Mouse (Mus musculus) heart, adult 2 months (tissue): Measurements from ENCODE around the gene Icos. TPM values are rescaled to one million over a fixed set of nuclear protein-coding genes. Genes with fewer than 3 reads are reported as not detected.
A peak's percentile ranks its signal among the peaks of the same experiment; 100 is the strongest.

Experiments used
- DNase-seq, 2 experiments: peaks; one replicate each; pipeline ENCODE4 v3.0.0; 2021
- H3K27ac ChIP-seq: fragments of 200-600 bp; 2 replicates; pipeline ENCODE4 v1.8.1; 2022
- H3K27me3 ChIP-seq: fragments of 200-500 bp; 2 replicates; pipeline ENCODE4 v1.6.1; 2012; ENCODE audit warnings: mild to moderate bottlenecking, low read length, inconsistent platforms, mixed read lengths; ENCODE audit not compliant: control insufficient read depth, insufficient read depth
- H3K36me3 ChIP-seq: fragments of 200-500 bp; 2 replicates; pipeline ENCODE4 v1.6.1; 2012; ENCODE audit warnings: low read length, inconsistent platforms; ENCODE audit not compliant: control insufficient read depth, insufficient read depth
- H3K4me1 ChIP-seq: fragments of 200-500 bp; 2 replicates; pipeline ENCODE4 v1.6.1; 2011; ENCODE audit warnings: low read length; ENCODE audit not compliant: control insufficient read depth, insufficient read depth
- H3K4me3 ChIP-seq: fragments of 200-600 bp; 2 replicates; pipeline ENCODE4 v1.8.1; 2022
- H3K79me2 ChIP-seq: fragments of 200-500 bp; replicated peaks from 2 replicates; pipeline ENCODE4 v1.6.1; 2012; ENCODE audit warnings: mild to moderate bottlenecking, inconsistent platforms, low read length, moderate library complexity, mixed read lengths; ENCODE audit not compliant: control insufficient read depth, insufficient read depth
- H3K9ac ChIP-seq: fragments of 200-500 bp; 2 replicates; pipeline ENCODE4 v1.6.1; 2012; ENCODE audit warnings: low read depth, mild to moderate bottlenecking, control low read depth, inconsistent platforms, low read length, mixed read lengths
- CTCF ChIP-seq: fragments of 200-600 bp; IDR thresholded peaks from 2 replicates; pipeline ENCODE4 v1.8.1; 2022; ENCODE audit warnings: antibody characterized with exemption, mild to moderate bottlenecking, moderate library complexity
- EP300 ChIP-seq: fragments of 200-500 bp; IDR thresholded peaks from 2 replicates; pipeline ENCODE4 v1.6.1; 2011; ENCODE audit warnings: low read depth, low read length, control low read depth; ENCODE audit not compliant: insufficient read depth
- POLR2A ChIP-seq: fragments of 200-500 bp; IDR thresholded peaks from 2 replicates; pipeline ENCODE4 v1.6.1; 2011; ENCODE audit warnings: mild to moderate bottlenecking, low read depth, low read length, control low read depth; ENCODE audit not compliant: insufficient read depth
- WGBS: fragments of 180-500 bp; shearing (Covaris S2); methylation state at CpG from one replicate; pipeline ENCODE4 v1.1.7; 2018; 5-methylcytosine and 5-hydroxymethylcytosine counted together
- intact Hi-C: fragments of 180-260 bp; cut with DNase I; formaldehyde crosslinking; loops from one replicate; pipeline ENCODE4 v1.15.1; 2025
- long read RNA-seq: library from polyadenylated mRNA; stranded (forward); transcript quantifications from one replicate; pipeline ENCODE4 v2.0.0, GENCODE M21; 2021
- polyA plus RNA-seq: library from polyadenylated mRNA; depleted of rRNA; stranded (reverse); fragments of >200 nt; gene quantifications from 2 replicates; pipeline ENCODE4 v1.2.3, GENCODE M21; 2012; rRNA removed
- total RNA-seq, 2 experiments: library from RNA; stranded (reverse); gene quantifications; 2 replicates each; pipeline ENCODE4 v1.2.3; 2021

The Icos gene
- total RNA-seq (under 1 TPM; 0.18 TPM), polyA plus RNA-seq (0.21 and 0.44 TPM in 2 replicates)
- long read RNA-seq = 0 reads

DNA sequence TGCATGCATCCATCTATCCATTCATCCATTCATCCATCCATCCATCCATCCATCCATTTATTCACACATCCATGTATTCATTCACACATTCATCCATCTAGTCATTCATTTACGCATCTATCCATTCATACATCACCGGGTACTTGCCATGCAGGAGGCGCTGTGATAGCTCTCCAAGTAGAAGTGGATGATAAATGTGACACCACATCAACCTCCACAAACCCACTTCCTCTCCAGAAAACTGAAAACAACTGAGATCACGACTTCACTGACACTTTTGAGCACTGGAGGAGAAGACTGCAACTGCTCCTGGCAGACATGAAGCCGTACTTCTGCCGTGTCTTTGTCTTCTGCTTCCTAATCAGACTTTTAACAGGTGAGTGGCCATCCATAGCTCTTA is at the start of gene Icos:
Icos (plus strand) TSS at position 287 of the 400 bp plus-strand sequence.
- Histone ChIP-seq H3K4me3 (no peak within 1 kb of the TSS), H3K36me3 (no peaks in the 10 kb centered on the region), H3K4me1 (no peaks in the 10 kb centered on the region), H3K79me2 (no peaks in the 10 kb centered on the region), H3K9ac (no peak within 1 kb of the TSS), H3K27me3 (no peaks in the 10 kb centered on the region), H3K27ac (no peak within 1 kb of the TSS)
- intact Hi-C loops = no loop called here
- WGBS = 81% methylated on average over 6 of the region's 6 CpGs
- DNase-seq = no peak
- TF ChIP-seq POLR2A (no peak), CTCF (no peak), EP300 (no peak)

DNA sequence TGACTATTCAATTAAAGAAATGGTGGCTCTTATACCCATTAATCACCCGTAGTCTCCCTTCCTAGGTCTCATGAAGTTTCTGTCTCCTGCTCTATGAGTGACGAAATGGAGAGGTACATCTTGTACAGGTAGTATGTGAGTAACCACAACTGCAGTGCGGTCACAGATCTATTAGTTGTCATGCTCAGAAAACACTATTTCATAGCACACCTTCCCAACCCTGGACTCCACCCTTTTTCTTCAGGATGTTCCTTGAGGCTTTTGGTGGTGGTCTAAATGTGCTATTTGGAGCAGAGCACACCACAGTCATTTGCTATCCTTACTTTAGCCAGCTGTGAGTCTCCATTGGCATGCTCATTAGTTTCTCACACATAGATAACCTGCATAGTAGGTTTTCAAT is 48.7 kb upstream of the Icos start:
- Histone ChIP-seq H3K4me1 (no peaks in the 10 kb centered on the region; the same call in 1 of the 2 replicates), H3K36me3 (no peaks in the 10 kb centered on the region), H3K79me2 (no peaks in the 10 kb centered on the region), H3K9ac (no peak overlapping the region), H3K27ac (no peak overlapping the region), H3K4me3 (no peak overlapping the region), H3K27me3 (no peaks in the 10 kb centered on the region)
- DNase-seq = no peak
- 92% methylated on average over 3 of the region's 3 CpGs for WGBS
- TF ChIP-seq POLR2A (no peak), CTCF (no peak), EP300 (no peak)
- intact Hi-C loops = no loop called here

DNA sequence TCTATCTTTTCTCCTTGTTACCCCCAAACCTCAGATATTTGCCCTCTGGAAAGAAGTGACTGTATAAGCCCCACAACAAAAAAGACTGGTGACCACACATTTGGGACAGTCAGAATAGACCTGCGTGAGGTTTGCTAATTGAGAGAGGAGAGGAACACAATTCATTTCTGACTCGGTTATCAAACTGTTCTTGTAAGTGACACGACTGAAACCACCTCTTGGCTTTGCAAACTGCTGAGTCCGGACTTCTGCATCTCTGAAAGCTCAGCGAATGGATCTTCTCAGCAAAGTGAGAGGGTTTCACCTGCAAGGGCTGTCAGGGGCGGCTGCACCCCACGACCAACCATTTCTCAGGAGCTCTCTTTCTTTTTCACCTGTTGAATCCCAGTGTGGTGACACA is 47.3 kb upstream of the Icos start:
- H3K79me2 ChIP-seq = no peaks in the 10 kb centered on the region
- WGBS = 82% methylated on average over 7 of the region's 7 CpGs
- H3K36me3 ChIP-seq = no peaks in the 10 kb centered on the region
- DNase-seq = no peak
- no peak overlapping the region for H3K27ac ChIP-seq
- H3K4me1 ChIP-seq = no peaks in the 10 kb centered on the region; the same call in 1 of the 2 replicates
- no peaks in the 10 kb centered on the region for H3K27me3 ChIP-seq
- no peak overlapping the region for H3K9ac ChIP-seq
- H3K4me3 ChIP-seq = no peak overlapping the region
- intact Hi-C loops = no loop called here
- TF ChIP-seq CTCF = no peak
- TF ChIP-seq POLR2A = no peak
- no peak for TF ChIP-seq EP300

DNA sequence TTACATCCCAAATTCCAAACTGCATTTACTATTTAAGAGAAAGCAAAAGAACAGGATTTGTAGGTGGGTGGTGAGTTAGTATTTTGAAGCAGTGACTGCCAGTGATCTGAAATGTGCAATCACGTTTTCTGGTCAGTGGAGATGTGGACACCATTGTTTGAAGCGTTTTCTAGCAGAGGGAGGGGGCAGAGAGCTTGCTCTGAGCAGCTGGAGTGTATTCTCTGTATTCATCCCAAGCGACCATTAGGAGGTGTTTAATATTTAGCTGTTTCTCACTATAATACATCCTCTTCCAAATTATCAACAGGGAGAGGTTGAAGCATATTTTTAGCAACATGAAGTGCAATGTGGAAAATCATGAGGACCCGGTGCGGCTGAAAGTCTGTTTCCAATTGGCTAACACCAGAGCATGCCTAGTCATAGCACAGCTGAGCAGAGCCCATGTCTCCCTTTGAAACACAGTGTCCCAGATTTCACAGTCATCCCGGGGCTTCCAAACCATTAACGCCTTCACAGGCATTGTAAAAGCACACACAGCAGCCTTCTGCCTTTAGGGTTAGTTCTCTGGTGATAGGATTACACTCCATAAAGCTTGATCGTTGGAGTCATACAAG is 41.7 kb upstream of the Icos start:
- peaks cover 3% of the 10 kb centered on the region for H3K4me1 ChIP-seq
- H3K27ac ChIP-seq = peak overlapping the region; percentile 33
- H3K9ac ChIP-seq = no peak overlapping the region; the same call in 1 of the 2 replicates
- H3K36me3 ChIP-seq = peaks cover 6% of the 10 kb centered on the region; the same call in 1 of the 2 replicates
- 40% methylated on average over 8 of the region's 8 CpGs for WGBS
- intact Hi-C loops = no loop called here
- TF ChIP-seq EP300 (no peak), POLR2A (no peak), CTCF (no peak)
- H3K27me3 ChIP-seq = no peaks in the 10 kb centered on the region
- H3K79me2 ChIP-seq = no peaks in the 10 kb centered on the region
- DNase-seq = peak; percentile 37 to 43
- H3K4me3 ChIP-seq = no peak overlapping the region

DNA sequence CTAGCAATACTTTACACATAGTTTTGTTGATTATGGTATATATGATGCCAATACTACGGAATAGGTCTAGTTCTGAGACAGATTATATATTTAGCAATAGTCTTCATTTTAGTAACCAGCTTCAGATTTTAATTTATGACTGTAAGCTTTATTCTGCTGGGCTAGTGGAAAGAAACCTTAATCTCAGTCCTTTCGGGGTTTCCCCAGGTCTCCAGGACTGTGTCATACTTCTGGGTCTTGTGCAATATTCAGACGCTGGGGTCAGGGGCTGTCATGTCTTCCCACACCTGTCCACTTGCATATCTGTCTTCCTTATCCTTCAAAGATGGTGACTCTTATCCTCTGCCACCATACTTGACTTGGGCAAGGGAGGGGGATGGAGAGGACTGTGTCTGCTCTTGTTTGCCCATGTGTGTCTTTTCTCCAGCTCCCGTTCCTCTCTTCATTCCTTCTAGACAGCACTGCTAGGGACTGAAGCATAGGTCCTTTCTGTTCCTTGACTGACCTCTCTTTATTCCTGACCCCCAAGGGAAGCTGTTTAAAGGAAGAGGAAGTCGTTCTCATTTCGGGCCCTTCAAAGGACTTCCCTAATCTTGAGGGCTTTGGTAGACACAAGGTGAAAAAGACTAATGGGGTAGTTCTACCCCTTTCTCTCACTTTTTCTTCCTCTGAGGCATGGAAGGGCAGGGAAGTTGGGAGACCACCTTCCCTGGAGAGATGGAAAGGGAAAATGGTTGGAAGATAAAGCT is 40.6 kb upstream of the Icos start:
- H3K9ac ChIP-seq = no peak overlapping the region
- intact Hi-C loops = no loop called here
- no peak for TF ChIP-seq CTCF
- TF ChIP-seq POLR2A = no peak
- TF ChIP-seq EP300 = no peak
- H3K4me3 ChIP-seq = no peak overlapping the region
- peaks cover 3% of the 10 kb centered on the region for H3K4me1 ChIP-seq
- 67% methylated on average over 6 of the region's 6 CpGs for WGBS
- H3K27me3 ChIP-seq = no peaks in the 10 kb centered on the region
- H3K27ac ChIP-seq = no peak overlapping the region
- DNase-seq = no peak
- peaks cover 6% of the 10 kb centered on the region; the same call in 1 of the 2 replicates for H3K36me3 ChIP-seq
- H3K79me2 ChIP-seq = no peaks in the 10 kb centered on the region

DNA sequence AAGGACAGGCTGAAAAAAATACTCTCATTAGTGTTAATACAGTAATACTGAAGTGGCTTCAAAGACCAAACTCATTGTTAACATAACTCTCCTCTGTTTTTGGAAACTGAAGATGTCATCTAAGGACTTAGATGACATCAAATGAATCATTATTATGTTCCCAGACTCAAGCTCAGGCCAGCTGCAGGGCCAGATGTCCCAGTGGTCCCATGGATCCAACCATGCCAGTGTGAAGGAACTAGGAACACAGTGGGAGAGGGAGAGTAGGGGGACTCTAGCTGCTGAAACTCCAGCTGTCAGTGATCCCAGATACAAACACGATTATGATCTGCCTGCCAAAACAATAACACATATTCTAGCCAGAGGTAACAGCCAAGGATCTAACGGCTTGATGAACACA is 39.5 kb upstream of the Icos start:
- Histone ChIP-seq H3K79me2 (no peaks in the 10 kb centered on the region), H3K9ac (no peak overlapping the region), H3K36me3 (peaks cover 6% of the 10 kb centered on the region; the same call in 1 of the 2 replicates), H3K4me1 (peaks cover 3% of the 10 kb centered on the region), H3K27ac (no peak overlapping the region), H3K4me3 (no peak overlapping the region), H3K27me3 (no peaks in the 10 kb centered on the region)
- WGBS = 60% methylated on average over 2 of the region's 2 CpGs
- DNase-seq = no peak
- TF ChIP-seq CTCF (no peak), POLR2A (no peak), EP300 (no peak)
- intact Hi-C loops = no loop called here
